Mouse (Mus musculus) forebrain, embryonic 12.5 days (tissue): Measurements from ENCODE around the gene Cep83. TPM values are rescaled to one million over a fixed set of nuclear protein-coding genes. Genes with fewer than 3 reads are reported as not detected.

Experiments used
- ATAC-seq: fragments of 200-750 bp; cut with Nextera tagmentation; 2 replicates; pipeline ENCODE4 v1.8.0; 2017; ENCODE audit warnings: moderate TSS enrichment; ENCODE audit not compliant: low FRiP score
- H3K27ac ChIP-seq: fragments of 300-500 bp; sonication (generic); 2 replicates; pipeline ENCODE4 v1.5.1; 2016; ENCODE audit warnings: mild to moderate bottlenecking
- H3K27me3 ChIP-seq: fragments of 300-500 bp; sonication (generic); 2 replicates; pipeline ENCODE4 v1.6.1; 2016; ENCODE audit warnings: mild to moderate bottlenecking
- H3K36me3 ChIP-seq: fragments of 300-500 bp; sonication (generic); replicated peaks from 2 replicates; pipeline ENCODE4 v1.6.1; 2016; ENCODE audit warnings: mild to moderate bottlenecking
- H3K4me1 ChIP-seq: fragments of 300-500 bp; sonication (generic); 2 replicates; pipeline ENCODE4 v1.6.1; 2016
- H3K4me2 ChIP-seq: fragments of 300-500 bp; sonication (generic); 2 replicates; pipeline ENCODE4 v1.6.1; 2016; ENCODE audit warnings: mild to moderate bottlenecking, moderate library complexity
- H3K4me3 ChIP-seq: fragments of 300-500 bp; sonication (generic); replicated peaks from 2 replicates; pipeline ENCODE4 v1.5.1; 2016; ENCODE audit warnings: mild to moderate bottlenecking
- H3K9ac ChIP-seq: fragments of 300-500 bp; sonication (generic); 2 replicates; pipeline ENCODE4 v1.6.1; 2016; ENCODE audit warnings: mild to moderate bottlenecking
- H3K9me3 ChIP-seq: fragments of 300-500 bp; sonication (generic); 2 replicates; pipeline ENCODE4 v1.6.1; 2016
- WGBS: fragments of 180-500 bp; shearing (Covaris S2); methylation state at CpG from one replicate; pipeline ENCODE4 v1.1.7; 2016; 5-methylcytosine and 5-hydroxymethylcytosine counted together
- polyA plus RNA-seq: library from polyadenylated mRNA; unstranded; fragments of >200 nt; fragmentation: Nextera tagmentation; extraction: Ambion mirVana; gene quantifications from 2 replicates; pipeline ENCODE4 v1.2.1, GENCODE M21; 2016

Cep83 gene
- 26.4 and 27.9 TPM in 2 replicates for polyA plus RNA-seq

DNA sequence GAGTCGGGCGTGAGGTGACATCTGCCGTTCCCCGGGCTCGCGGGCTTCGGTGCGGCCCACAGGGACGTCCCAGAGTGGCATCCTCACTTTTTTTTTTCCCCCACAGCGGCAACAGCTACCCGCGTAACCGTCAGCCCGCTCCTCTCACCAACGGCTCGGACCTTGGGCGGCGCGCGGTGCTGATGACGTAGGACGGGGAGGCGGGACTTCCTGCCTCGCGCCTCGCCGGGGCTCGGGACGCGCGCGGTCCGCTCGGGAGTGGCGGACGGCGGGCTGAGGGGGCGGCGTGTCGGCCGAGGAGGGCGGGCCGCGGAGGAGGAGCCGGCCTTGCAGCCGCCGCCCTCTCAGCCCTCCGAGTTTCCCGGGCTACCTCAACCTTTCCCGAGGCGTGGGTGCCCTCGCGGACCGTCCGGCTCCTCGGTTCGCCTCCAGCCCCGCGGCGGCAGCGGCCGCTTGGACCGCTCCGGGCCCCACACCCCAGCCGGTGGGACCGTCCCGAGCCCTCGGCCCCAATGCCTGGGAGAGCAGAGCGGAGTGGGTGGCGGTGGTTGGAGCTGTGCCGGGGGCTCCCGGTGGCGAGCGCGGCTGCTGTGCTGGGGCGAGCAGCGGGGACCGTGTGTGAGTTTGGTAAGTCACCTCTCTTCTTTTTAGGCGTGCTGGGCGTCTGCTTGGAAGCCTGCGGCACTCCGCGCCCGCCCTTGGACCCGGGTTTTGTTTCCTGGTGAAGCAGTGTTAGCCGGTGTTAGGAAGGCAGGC, at the start of gene Cep83:
Cep83 (plus strand) TSS at position 235 of the 756 bp plus-strand sequence.
- ATAC-seq = peak; percentile 98
- Histone ChIP-seq H3K27ac (peak within 1 kb of the TSS; percentile 91), H3K36me3 (no peaks in the 10 kb centered on the region), H3K9me3 (no peaks in the 10 kb centered on the region), H3K4me3 (peak within 1 kb of the TSS; percentile 90), H3K27me3 (no peaks in the 10 kb centered on the region), H3K9ac (peak within 1 kb of the TSS; percentile 93), H3K4me2 (peak within 1 kb of the TSS; percentile 81), H3K4me1 (peaks cover 16% of the 10 kb centered on the region)
- under 1% methylated on average over 77 of the region's 86 CpGs for WGBS

GRCm38 (mm10) chr10:94639281-94639680, 49.2 kb upstream of the Cep83 start:
- H3K4me3 ChIP-seq = no peak overlapping the region
- H3K4me2 ChIP-seq = no peak overlapping the region
- no peaks in the 10 kb centered on the region for H3K36me3 ChIP-seq
- no peak overlapping the region for H3K9ac ChIP-seq
- H3K9me3 ChIP-seq = no peaks in the 10 kb centered on the region
- WGBS = 74% methylated on average over 5 of the region's 5 CpGs
- no peak overlapping the region for H3K27ac ChIP-seq
- no peaks in the 10 kb centered on the region for H3K27me3 ChIP-seq
- no peaks in the 10 kb centered on the region for H3K4me1 ChIP-seq
- no peak for ATAC-seq

- no peak for ATAC-seq
Observed at GRCm38 (mm10) chr10:94640067-94640466, 48.4 kb upstream of the Cep83 start.

DNA sequence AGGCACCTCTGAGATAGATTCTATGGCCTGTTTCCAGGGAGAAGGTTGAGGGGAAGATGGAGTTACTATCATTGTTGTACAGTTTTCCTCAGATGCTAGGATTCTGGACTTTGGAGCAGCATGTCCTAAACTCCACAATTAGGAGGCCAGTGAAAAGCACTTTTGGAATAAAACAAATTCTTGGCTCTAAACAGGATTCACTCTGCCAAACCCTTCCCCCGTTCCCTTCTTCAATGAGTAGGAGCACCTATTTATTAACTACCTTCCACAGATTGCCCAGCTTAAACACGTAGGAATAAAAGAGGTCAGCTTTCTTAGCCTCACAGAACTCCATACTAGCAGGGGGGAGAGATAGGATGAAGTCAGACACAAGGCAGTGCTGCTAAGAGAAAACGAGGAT, 24.4 kb upstream of the Cep83 start:
- H3K36me3 ChIP-seq = no peaks in the 10 kb centered on the region
- ATAC-seq = no peak
- no peak overlapping the region for H3K9ac ChIP-seq
- H3K4me2 ChIP-seq = no peak overlapping the region
- H3K4me3 ChIP-seq = no peak overlapping the region
- no peaks in the 10 kb centered on the region for H3K9me3 ChIP-seq
- no peaks in the 10 kb centered on the region for H3K4me1 ChIP-seq
- H3K27me3 ChIP-seq = no peaks in the 10 kb centered on the region
- no peak overlapping the region for H3K27ac ChIP-seq
- 70% methylated on average over 3 of the region's 3 CpGs for WGBS

More at GRCm38 (mm10) chr10:94640067-94640466, 48.4 kb upstream of the Cep83 start:
- Histone ChIP-seq H3K4me3 (no peak overlapping the region), H3K9ac (no peak overlapping the region), H3K27ac (no peak overlapping the region), H3K4me1 (no peaks in the 10 kb centered on the region), H3K4me2 (no peak overlapping the region), H3K36me3 (no peaks in the 10 kb centered on the region), H3K27me3 (no peaks in the 10 kb centered on the region), H3K9me3 (no peaks in the 10 kb centered on the region)
- WGBS = 85% methylated on average over 5 of the region's 5 CpGs

DNA sequence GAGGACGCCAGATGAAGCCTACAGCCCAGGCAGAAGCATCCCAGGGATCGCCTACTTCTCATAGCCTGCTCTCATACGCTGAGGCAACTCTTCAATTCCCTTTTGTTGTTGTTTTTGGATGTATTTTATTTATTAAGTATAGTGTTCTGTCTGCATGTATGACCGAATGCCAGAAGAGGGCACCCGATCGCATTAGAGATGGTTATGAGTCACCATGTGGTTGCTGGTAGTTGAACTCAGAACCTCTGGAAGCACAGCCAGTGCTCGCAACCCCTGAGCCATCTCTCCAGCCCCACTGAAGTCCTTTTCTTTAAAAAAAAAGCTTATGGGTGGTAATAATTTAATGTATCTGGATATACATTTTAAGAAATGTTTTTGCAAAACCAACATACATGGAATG, 24.0 kb upstream of the Cep83 start:
- no peaks in the 10 kb centered on the region for H3K9me3 ChIP-seq
- 91% methylated on average over 7 of the region's 7 CpGs for WGBS
- no peak overlapping the region for H3K4me3 ChIP-seq
- H3K9ac ChIP-seq = no peak overlapping the region
- ATAC-seq = no peak
- H3K27me3 ChIP-seq = no peaks in the 10 kb centered on the region
- H3K27ac ChIP-seq = no peak overlapping the region
- no peaks in the 10 kb centered on the region for H3K4me1 ChIP-seq
- no peak overlapping the region for H3K4me2 ChIP-seq
- no peaks in the 10 kb centered on the region for H3K36me3 ChIP-seq

- Histone ChIP-seq H3K9ac (no peak overlapping the region), H3K4me3 (no peak overlapping the region), H3K27me3 (no peaks in the 10 kb centered on the region), H3K9me3 (no peaks in the 10 kb centered on the region), H3K36me3 (no peaks in the 10 kb centered on the region), H3K4me1 (no peaks in the 10 kb centered on the region), H3K4me2 (no peak overlapping the region), H3K27ac (no peak overlapping the region)
- no peak for ATAC-seq
Observed at GRCm38 (mm10) chr10:94668147-94668546, 20.3 kb upstream of the Cep83 start.

- no peaks in the 10 kb centered on the region for H3K9me3 ChIP-seq
- 1% methylated on average over 20 of the region's 20 CpGs for WGBS
- peaks cover 16% of the 10 kb centered on the region for H3K4me1 ChIP-seq
- no peaks in the 10 kb centered on the region for H3K27me3 ChIP-seq
- ATAC-seq = peak; percentile 84
- H3K27ac ChIP-seq = peak overlapping the region; percentile 91
- peak overlapping the region; percentile 93 for H3K9ac ChIP-seq
- no peaks in the 10 kb centered on the region for H3K36me3 ChIP-seq
- H3K4me3 ChIP-seq = peak overlapping the region; percentile 90
- H3K4me2 ChIP-seq = peak overlapping the region; percentile 81
Observed at GRCm38 (mm10) chr10:94687801-94688419, 544 bp upstream of the Cep83 start.

DNA sequence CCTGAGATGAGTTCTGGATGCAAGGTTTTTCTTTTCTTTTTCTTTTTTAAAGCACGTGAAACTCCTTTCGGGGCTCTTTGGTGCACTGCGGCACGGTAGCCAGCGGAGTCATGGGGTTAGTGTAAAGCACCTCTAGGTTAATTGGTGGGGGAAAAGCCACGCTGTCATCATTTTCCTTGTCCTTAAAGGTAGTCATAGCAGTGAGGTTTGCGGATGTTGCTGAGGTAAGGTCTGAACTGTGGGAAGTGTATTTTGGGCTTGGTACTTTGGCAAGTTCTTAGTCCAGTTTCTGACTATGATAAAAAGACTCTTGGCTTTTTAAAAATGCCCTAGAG, 689 bp downstream of the Cep83 start:
- Histone ChIP-seq H3K36me3 (peaks cover 3% of the 10 kb centered on the region; the same call in 1 of the 2 replicates), H3K4me2 (peak overlapping the region; percentile 81), H3K4me1 (peaks cover 16% of the 10 kb centered on the region), H3K9ac (peak overlapping the region; percentile 93), H3K4me3 (peak overlapping the region; percentile 90), H3K27me3 (no peaks in the 10 kb centered on the region), H3K9me3 (no peaks in the 10 kb centered on the region), H3K27ac (peak overlapping the region; percentile 91)
- no peak for ATAC-seq
- WGBS = 2% methylated on average over 7 of the region's 7 CpGs

GRCm38 (mm10) chr10:94690376-94690775, 1.9 kb downstream of the Cep83 start:
- Histone ChIP-seq H3K9me3 (no peaks in the 10 kb centered on the region), H3K4me2 (peak overlapping the region; percentile 26; the same call in 1 of the 2 replicates), H3K4me1 (peaks cover 16% of the 10 kb centered on the region), H3K4me3 (0 out of 2 replicates have a peak overlapping the region, but pooled peaks have one; percentile 1), H3K27me3 (no peaks in the 10 kb centered on the region), H3K9ac (no peak overlapping the region), H3K36me3 (peaks cover 5% of the 10 kb centered on the region; the same call in 1 of the 2 replicates), H3K27ac (no peak overlapping the region)
- WGBS = 68% methylated on average over 1 of the region's 1 CpGs
- no peak for ATAC-seq

GRCm38 (mm10) chr10:94692163-94692562, 3.7 kb downstream of the Cep83 start:
- 98% methylated on average over 4 of the region's 4 CpGs for WGBS
- H3K27ac ChIP-seq = no peak overlapping the region
- no peak overlapping the region for H3K9ac ChIP-seq
- peaks cover 5% of the 10 kb centered on the region; the same call in 1 of the 2 replicates for H3K36me3 ChIP-seq
- H3K4me2 ChIP-seq = no peak overlapping the region
- no peak overlapping the region for H3K4me3 ChIP-seq
- H3K9me3 ChIP-seq = no peaks in the 10 kb centered on the region
- peaks cover 16% of the 10 kb centered on the region for H3K4me1 ChIP-seq
- H3K27me3 ChIP-seq = no peaks in the 10 kb centered on the region
- ATAC-seq = no peak

DNA sequence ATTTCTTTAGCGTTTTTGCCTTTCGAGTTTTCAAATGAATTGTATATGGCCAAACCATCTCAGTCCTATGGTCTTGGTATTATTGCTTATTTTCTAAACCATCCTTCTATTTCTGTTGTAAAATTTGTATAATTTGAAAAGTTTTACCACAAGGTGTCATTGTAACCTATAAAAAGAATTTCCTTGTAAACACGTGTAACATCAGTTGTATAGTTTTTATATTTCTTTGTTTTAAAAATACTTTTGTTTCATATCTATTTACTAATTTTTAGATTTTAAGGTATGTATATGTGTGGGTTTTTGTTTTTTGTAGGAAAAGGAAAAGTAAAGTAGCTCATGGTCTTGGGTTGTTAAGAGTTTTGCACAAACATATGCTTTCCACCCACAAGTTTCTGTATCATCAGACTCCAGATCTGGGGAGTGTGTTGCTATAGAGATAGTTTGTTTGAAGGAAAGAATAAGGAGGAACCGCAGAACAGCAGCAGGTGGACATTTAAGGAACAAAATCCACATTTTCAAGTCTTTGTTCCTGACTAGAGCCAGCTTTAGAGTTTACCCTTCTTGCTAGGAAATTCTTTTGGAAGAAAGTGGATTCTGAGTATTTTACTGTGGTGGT, 17.3 kb downstream of the Cep83 start:
- no peaks in the 10 kb centered on the region for H3K27me3 ChIP-seq
- no peak for ATAC-seq
- H3K9me3 ChIP-seq = no peaks in the 10 kb centered on the region
- no peak overlapping the region for H3K27ac ChIP-seq
- H3K9ac ChIP-seq = no peak overlapping the region
- 90% methylated on average over 4 of the region's 4 CpGs for WGBS
- H3K36me3 ChIP-seq = no peaks in the 10 kb centered on the region
- H3K4me1 ChIP-seq = no peaks in the 10 kb centered on the region
- H3K4me2 ChIP-seq = no peak overlapping the region
- no peak overlapping the region for H3K4me3 ChIP-seq

DNA sequence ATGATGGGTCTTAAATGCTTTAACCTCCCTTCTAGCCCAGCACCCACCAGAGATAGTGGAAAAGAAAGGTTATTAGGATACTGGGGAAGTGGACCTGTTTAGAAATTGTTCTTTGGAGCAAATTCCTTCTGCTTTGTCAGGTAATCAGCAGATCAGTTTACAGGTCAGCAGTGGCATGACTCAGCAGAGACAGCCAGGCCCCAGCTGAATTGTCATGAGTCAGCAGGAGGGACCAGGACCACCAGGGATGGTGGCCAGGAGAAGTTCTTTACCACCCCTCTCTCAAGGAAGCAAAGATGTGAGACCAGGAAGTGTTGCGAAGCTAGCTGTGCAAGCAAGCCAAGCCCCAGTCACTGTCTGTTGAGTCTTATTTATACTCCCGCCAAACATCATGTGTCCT, 18.2 kb downstream of the Cep83 start:
- Histone ChIP-seq H3K4me3 (no peak overlapping the region), H3K4me2 (no peak overlapping the region), H3K4me1 (no peaks in the 10 kb centered on the region), H3K9ac (no peak overlapping the region), H3K27ac (no peak overlapping the region), H3K36me3 (no peaks in the 10 kb centered on the region), H3K9me3 (no peaks in the 10 kb centered on the region), H3K27me3 (no peaks in the 10 kb centered on the region)
- ATAC-seq = no peak
- 91% methylated on average over 2 of the region's 2 CpGs for WGBS
